Mouse (Mus musculus): Measurements from ENCODE around the gene Atp5d. TPM values are rescaled to one million over a fixed set of nuclear protein-coding genes. Genes with fewer than 3 reads are reported as not detected.

Gene Atp5d
- polyA plus RNA-seq, 1 experiment from 2014 or later: 355 TPM

Other genes starting within 250 kb of the Atp5d start
- gene Cfd, start 247.8 kb upstream of the Atp5d start, polyA plus RNA-seq (2014; fragmentation: Nextera tagmentation; extraction: Ambion mirVana): not detected in 2 replicates
- 39.7 and 45.7 TPM in 2 replicates for gene Med16, start 229.7 kb upstream of the Atp5d start, polyA plus RNA-seq (2014; fragmentation: Nextera tagmentation; extraction: Ambion mirVana)
- 20.6 and 25.6 TPM in 2 replicates for gene Gm26602, start 227.8 kb upstream of the Atp5d start, polyA plus RNA-seq (2014; fragmentation: Nextera tagmentation; extraction: Ambion mirVana)
- 0.34 and 0.61 TPM in 2 replicates for gene Kiss1r, start 221.7 kb upstream of the Atp5d start, polyA plus RNA-seq (2014; fragmentation: Nextera tagmentation; extraction: Ambion mirVana)
- gene R3hdm4, start 217.4 kb upstream of the Atp5d start, polyA plus RNA-seq (2014; fragmentation: Nextera tagmentation; extraction: Ambion mirVana): 127 and 135 TPM in 2 replicates
- 4.2 and 6.2 TPM in 2 replicates for gene Arid3a, start 211.6 kb upstream of the Atp5d start, polyA plus RNA-seq (2014; fragmentation: Nextera tagmentation; extraction: Ambion mirVana)
- 92.7 and 98.4 TPM in 2 replicates for gene Wdr18, start 178.5 kb upstream of the Atp5d start, polyA plus RNA-seq (2014; fragmentation: Nextera tagmentation; extraction: Ambion mirVana)
- gene Grin3b, start 167.9 kb upstream of the Atp5d start, polyA plus RNA-seq (2014; fragmentation: Nextera tagmentation; extraction: Ambion mirVana): 0.22 and 0.38 TPM in 2 replicates
- 11.9 and 13.5 TPM in 2 replicates for gene Tmem259, start 154.3 kb upstream of the Atp5d start, polyA plus RNA-seq (2014; fragmentation: Nextera tagmentation; extraction: Ambion mirVana)
- gene Cnn2, start 150.0 kb upstream of the Atp5d start, polyA plus RNA-seq (2014; fragmentation: Nextera tagmentation; extraction: Ambion mirVana): 158 and 160 TPM in 2 replicates
- gene Abca7, start 142.1 kb upstream of the Atp5d start, polyA plus RNA-seq (2014; fragmentation: Nextera tagmentation; extraction: Ambion mirVana): 2.8 and 2.9 TPM in 2 replicates
- 3.6 and 3.8 TPM in 2 replicates for gene Arhgap45, start 122.0 kb upstream of the Atp5d start, polyA plus RNA-seq (2014; fragmentation: Nextera tagmentation; extraction: Ambion mirVana)
- gene Polr2e, start 98.8 kb upstream of the Atp5d start, polyA plus RNA-seq (2014; fragmentation: Nextera tagmentation; extraction: Ambion mirVana): 200 and 225 TPM in 2 replicates
- gene Gpx4, start 91.5 kb upstream of the Atp5d start, polyA plus RNA-seq (2014; fragmentation: Nextera tagmentation; extraction: Ambion mirVana): 581 and 594 TPM in 2 replicates
- gene Sbno2, start 33.1 kb upstream of the Atp5d start, polyA plus RNA-seq (2014; fragmentation: Nextera tagmentation; extraction: Ambion mirVana): 7.0 and 7.3 TPM in 2 replicates
- 18.5 and 23.1 TPM in 2 replicates for gene Stk11, start 22.8 kb upstream of the Atp5d start, polyA plus RNA-seq (2014; fragmentation: Nextera tagmentation; extraction: Ambion mirVana)
- 11.1 and 11.8 TPM in 2 replicates for gene Cbarp, start 2.2 kb downstream of the Atp5d start, polyA plus RNA-seq (2014; fragmentation: Nextera tagmentation; extraction: Ambion mirVana)
- 66.0 and 71.3 TPM in 2 replicates for gene Midn, start 9.6 kb downstream of the Atp5d start, polyA plus RNA-seq (2014; fragmentation: Nextera tagmentation; extraction: Ambion mirVana)
- 81.5 and 87.1 TPM in 2 replicates for gene Cirbp, start 27.4 kb downstream of the Atp5d start, polyA plus RNA-seq (2014; fragmentation: Nextera tagmentation; extraction: Ambion mirVana)
- gene 1600002K03Rik, start 34.3 kb downstream of the Atp5d start, polyA plus RNA-seq (2014; fragmentation: Nextera tagmentation; extraction: Ambion mirVana): 8.0 and 8.7 TPM in 2 replicates
- 78.1 and 91.7 TPM in 2 replicates for gene Efna2, start 40.9 kb downstream of the Atp5d start, polyA plus RNA-seq (2014; fragmentation: Nextera tagmentation; extraction: Ambion mirVana)
- gene Mum1, start 87.8 kb downstream of the Atp5d start, polyA plus RNA-seq (2014; fragmentation: Nextera tagmentation; extraction: Ambion mirVana): 134 and 142 TPM in 2 replicates
- gene Ndufs7, start 110.5 kb downstream of the Atp5d start, polyA plus RNA-seq (2014; fragmentation: Nextera tagmentation; extraction: Ambion mirVana): 209 and 229 TPM in 2 replicates
- 24.6 and 28.9 TPM in 2 replicates for gene Gamt, start 122.4 kb downstream of the Atp5d start, polyA plus RNA-seq (2014; fragmentation: Nextera tagmentation; extraction: Ambion mirVana)
- 37.8 and 42.6 TPM in 2 replicates for gene Dazap1, start 122.9 kb downstream of the Atp5d start, polyA plus RNA-seq (2014; fragmentation: Nextera tagmentation; extraction: Ambion mirVana)
- 752 and 845 TPM in 2 replicates for gene Rps15, start 153.8 kb downstream of the Atp5d start, polyA plus RNA-seq (2014; fragmentation: Nextera tagmentation; extraction: Ambion mirVana)
- gene Apc2, start 157.3 kb downstream of the Atp5d start, polyA plus RNA-seq (2014; fragmentation: Nextera tagmentation; extraction: Ambion mirVana): 63.4 and 66.5 TPM in 2 replicates
- 36.2 and 40.8 TPM in 2 replicates for gene 2310011J03Rik, start 181.9 kb downstream of the Atp5d start, polyA plus RNA-seq (2014; fragmentation: Nextera tagmentation; extraction: Ambion mirVana)
- 1.5 and 1.8 TPM in 2 replicates for gene Pcsk4, start 190.9 kb downstream of the Atp5d start, polyA plus RNA-seq (2014; fragmentation: Nextera tagmentation; extraction: Ambion mirVana)
- 4.0 and 4.5 TPM in 2 replicates for gene Reep6, start 191.3 kb downstream of the Atp5d start, polyA plus RNA-seq (2014; fragmentation: Nextera tagmentation; extraction: Ambion mirVana)
- gene Adamtsl5, start 209.8 kb downstream of the Atp5d start, polyA plus RNA-seq (2014; fragmentation: Nextera tagmentation; extraction: Ambion mirVana): 0.11 and 0.31 TPM in 2 replicates
- gene Plk5, start 217.8 kb downstream of the Atp5d start, polyA plus RNA-seq (2014; fragmentation: Nextera tagmentation; extraction: Ambion mirVana): 0.05 and 0.22 TPM in 2 replicates
- gene Mex3d, start 249.0 kb downstream of the Atp5d start, polyA plus RNA-seq (2014; fragmentation: Nextera tagmentation; extraction: Ambion mirVana): 11.8 and 12.4 TPM in 2 replicates

Data from midbrain, embryonic 11.5 days (tissue).